Mouse (Mus musculus) heart, adult 2 months (tissue): ENCODE data around the gene Ddn. TPM values are rescaled to one million over a fixed set of nuclear protein-coding genes. Genes with fewer than 3 reads are reported as not detected.

Experiments used
- DNase-seq, 2 experiments: peaks; one replicate each; pipeline ENCODE4 v3.0.0; 2021
- H3K27ac ChIP-seq: fragments of 200-600 bp; 2 replicates; pipeline ENCODE4 v1.8.1; 2022
- H3K27me3 ChIP-seq: fragments of 200-500 bp; 2 replicates; pipeline ENCODE4 v1.6.1; 2012; ENCODE audit warnings: mild to moderate bottlenecking, low read length, inconsistent platforms, mixed read lengths; ENCODE audit not compliant: control insufficient read depth, insufficient read depth
- H3K36me3 ChIP-seq: fragments of 200-500 bp; 2 replicates; pipeline ENCODE4 v1.6.1; 2012; ENCODE audit warnings: low read length, inconsistent platforms; ENCODE audit not compliant: control insufficient read depth, insufficient read depth
- H3K4me1 ChIP-seq: fragments of 200-500 bp; 2 replicates; pipeline ENCODE4 v1.6.1; 2011; ENCODE audit warnings: low read length; ENCODE audit not compliant: control insufficient read depth, insufficient read depth
- H3K4me3 ChIP-seq: fragments of 200-600 bp; 2 replicates; pipeline ENCODE4 v1.8.1; 2022
- H3K79me2 ChIP-seq: fragments of 200-500 bp; replicated peaks from 2 replicates; pipeline ENCODE4 v1.6.1; 2012; ENCODE audit warnings: mild to moderate bottlenecking, inconsistent platforms, low read length, moderate library complexity, mixed read lengths; ENCODE audit not compliant: control insufficient read depth, insufficient read depth
- H3K9ac ChIP-seq: fragments of 200-500 bp; 2 replicates; pipeline ENCODE4 v1.6.1; 2012; ENCODE audit warnings: low read depth, mild to moderate bottlenecking, control low read depth, inconsistent platforms, low read length, mixed read lengths
- CTCF ChIP-seq: fragments of 200-600 bp; IDR thresholded peaks from 2 replicates; pipeline ENCODE4 v1.8.1; 2022; ENCODE audit warnings: antibody characterized with exemption, mild to moderate bottlenecking, moderate library complexity
- EP300 ChIP-seq: fragments of 200-500 bp; IDR thresholded peaks from 2 replicates; pipeline ENCODE4 v1.6.1; 2011; ENCODE audit warnings: low read depth, low read length, control low read depth; ENCODE audit not compliant: insufficient read depth
- POLR2A ChIP-seq: fragments of 200-500 bp; IDR thresholded peaks from 2 replicates; pipeline ENCODE4 v1.6.1; 2011; ENCODE audit warnings: mild to moderate bottlenecking, low read depth, low read length, control low read depth; ENCODE audit not compliant: insufficient read depth
- WGBS: fragments of 180-500 bp; shearing (Covaris S2); methylation state at CpG from one replicate; pipeline ENCODE4 v1.1.7; 2018; 5-methylcytosine and 5-hydroxymethylcytosine counted together
- intact Hi-C: fragments of 180-260 bp; cut with DNase I; formaldehyde crosslinking; loops from one replicate; pipeline ENCODE4 v1.15.1; 2025
- polyA plus RNA-seq: library from polyadenylated mRNA; depleted of rRNA; stranded (reverse); fragments of >200 nt; gene quantifications from 2 replicates; pipeline ENCODE4 v1.2.3, GENCODE M21; 2012
- total RNA-seq, 2 experiments: library from RNA; stranded (reverse); gene quantifications; 2 replicates each; pipeline ENCODE4 v1.2.3; 2021

Gene Ddn
- total and polyA plus RNA-seq, 3 experiments = 0.23 to 0.50 (median 0.45) TPM

GRCm38 (mm10) chr15:98833281-98833680, 24.0 kb upstream of the Ddn start:
- Histone ChIP-seq H3K79me2 (no peaks in the 10 kb centered on the region), H3K4me3 (no peak overlapping the region), H3K27ac (no peak overlapping the region), H3K27me3 (no peaks in the 10 kb centered on the region), H3K9ac (no peak overlapping the region), H3K4me1 (peaks cover 3% of the 10 kb centered on the region; the same call in 1 of the 2 replicates), H3K36me3 (peaks cover 2% of the 10 kb centered on the region; the same call in 1 of the 2 replicates)
- 80% methylated on average over 11 of the region's 11 CpGs for WGBS
- intact Hi-C loops = loop anchor here (5.0 kb wide), 1 partner anchor 84 kb away; the partner anchor contains the start of gene Lmbr1l
- TF ChIP-seq EP300 = no peak
- no peak for TF ChIP-seq CTCF
- no peak for TF ChIP-seq POLR2A
- no peak for DNase-seq

- no peaks in the 10 kb centered on the region for H3K27me3 ChIP-seq
- H3K36me3 ChIP-seq = peaks cover 6% of the 10 kb centered on the region; the same call in 1 of the 2 replicates
- no peak overlapping the region for H3K9ac ChIP-seq
- TF ChIP-seq POLR2A = no peak
- TF ChIP-seq EP300 = no peak
- no peak for TF ChIP-seq CTCF
- WGBS = 38% methylated on average over 12 of the region's 12 CpGs
- no peak overlapping the region for H3K4me3 ChIP-seq
- H3K27ac ChIP-seq = peak overlapping the region; percentile 97
- no peaks in the 10 kb centered on the region for H3K79me2 ChIP-seq
- DNase-seq = no peak
- H3K4me1 ChIP-seq = peaks cover 3% of the 10 kb centered on the region
- intact Hi-C loops = loop anchor here (5.0 kb wide), 1 partner anchor 85 kb away; the partner anchor contains the start of gene Lmbr1l
Observed at GRCm38 (mm10) chr15:98832161-98833058, 23.1 kb upstream of the Ddn start.

- H3K27me3 ChIP-seq = no peaks in the 10 kb centered on the region
- intact Hi-C loops = loop anchor here (2.0 to 5.0 kb wide), 2 partner anchors 39 to 86 kb away; partner anchors contain the start of genes Kmt2d and Lmbr1l
- H3K36me3 ChIP-seq = peaks cover 7% of the 10 kb centered on the region; the same call in 1 of the 2 replicates
- peak overlapping the region; percentile 97 for H3K27ac ChIP-seq
- no peaks in the 10 kb centered on the region for H3K79me2 ChIP-seq
- WGBS = 9% methylated on average over 9 of the region's 9 CpGs
- peak overlapping the region; percentile 39 for H3K9ac ChIP-seq
- H3K4me1 ChIP-seq = peaks cover 4% of the 10 kb centered on the region
- H3K4me3 ChIP-seq = peak overlapping the region; percentile 97
- no peak for TF ChIP-seq POLR2A
- no peak for TF ChIP-seq CTCF
- no peak for TF ChIP-seq EP300
- DNase-seq = no peak
Observed at GRCm38 (mm10) chr15:98831684-98832035, 22.4 kb upstream of the Ddn start.

GRCm38 (mm10) chr15:98830736-98831683, 21.7 kb upstream of the Ddn start, which contains the start of gene Prkag1:
Gene Prkag1 (minus strand): TSS chr15:98831521.
- Histone ChIP-seq H3K79me2 (no peaks in the 10 kb centered on the region), H3K27ac (peak within 1 kb of the TSS; percentile 97), H3K27me3 (no peaks in the 10 kb centered on the region), H3K36me3 (peaks cover 7% of the 10 kb centered on the region; the same call in 1 of the 2 replicates), H3K4me3 (peak within 1 kb of the TSS; percentile 97), H3K9ac (peak within 1 kb of the TSS; percentile 85), H3K4me1 (peaks cover 4% of the 10 kb centered on the region)
- peak; percentile 91 for TF ChIP-seq POLR2A
- peak; percentile 90 for TF ChIP-seq EP300
- peak; percentile 83 for TF ChIP-seq CTCF
- peak; percentile 98 to 99 for DNase-seq
- intact Hi-C loops = loop anchor here (2.0 to 5.0 kb wide), 2 partner anchors 40 to 86 kb away; partner anchors contain the start of genes Kmt2d and Lmbr1l
- under 1% methylated on average over 60 of the region's 66 CpGs for WGBS

GRCm38 (mm10) chr15:98827611-98828011, 18.3 kb upstream of the Ddn start:
- TF ChIP-seq POLR2A (no peak), EP300 (no peak), CTCF (no peak)
- no peak for DNase-seq
- intact Hi-C loops = no loop called here
- H3K79me2 ChIP-seq = 0 out of 2 replicates have a peak, but pooled peaks cover 3% of the 10 kb centered on the region
- H3K4me3 ChIP-seq = no peak overlapping the region
- 74% methylated on average over 7 of the region's 7 CpGs for WGBS
- peaks cover 7% of the 10 kb centered on the region; the same call in 1 of the 2 replicates for H3K36me3 ChIP-seq
- no peak overlapping the region for H3K9ac ChIP-seq
- H3K4me1 ChIP-seq = peaks cover 4% of the 10 kb centered on the region
- no peaks in the 10 kb centered on the region for H3K27me3 ChIP-seq
- no peak overlapping the region for H3K27ac ChIP-seq
